Mouse (Mus musculus) small intestine, adult 2 months (tissue): ENCODE data around the gene Psma2.

Experiments
- CTCF ChIP-seq: fragments of 200-500 bp; IDR thresholded peaks from 2 replicates; pipeline ENCODE4 v1.5.1; 2012; ENCODE audit warnings: low read depth, mild to moderate bottlenecking, control low read depth, inconsistent platforms, low read length, moderate library complexity, mixed read lengths; ENCODE audit not compliant: insufficient replicate concordance, insufficient read length; ENCODE audit errors: extremely low read depth
- POLR2A ChIP-seq: fragments of 200-500 bp; IDR thresholded peaks from 2 replicates; pipeline ENCODE4 v1.6.1; 2012; ENCODE audit warnings: low read depth, mild to moderate bottlenecking, control low read depth, inconsistent platforms, low read length, moderate library complexity

DNA sequence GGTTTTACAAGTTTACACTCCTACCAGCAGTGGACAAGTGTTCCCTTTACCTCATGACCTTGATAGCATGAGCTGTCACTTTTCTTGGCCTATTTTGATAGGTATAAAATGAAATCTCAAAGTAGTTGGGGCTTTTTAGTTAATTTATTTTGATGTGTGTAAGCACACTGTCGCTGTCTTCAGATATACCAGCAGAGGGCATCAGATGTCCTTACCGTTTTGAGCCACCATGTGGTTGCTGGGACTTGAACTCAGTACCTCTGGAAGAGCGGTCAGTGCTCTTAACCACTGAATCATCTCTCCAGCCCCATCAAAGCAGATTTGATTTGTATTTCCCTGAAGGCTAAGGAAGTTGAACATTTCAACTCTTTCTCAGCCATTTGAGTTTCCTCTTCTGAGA, 75.9 kb downstream of the Psma2 start:
- TF ChIP-seq CTCF, result no peak
- no peak for TF ChIP-seq POLR2A
